Mouse (Mus musculus) right cerebral cortex, postnatal 36 days (tissue): ENCODE results near the gene Msmb.
"Not testable (repeated sequence)": the region's sequence is repeated elsewhere in the genome, so short reads cannot be mapped to it uniquely, and the experiment has no call there.

Experiments
- DNase-seq, 2 experiments: peaks; one replicate each; pipeline ENCODE4 v3.0.0; 2022; ENCODE audit warnings: low spot score in 2 of 2, mixed read lengths in 1 of 2

The Msmb gene

GRCm38 (mm10) chr14:32141723-32142122 lies at the start of gene Msmb:
TSS of gene Msmb (plus strand) at chr14:32142023.
- no peak for DNase-seq

DNA sequence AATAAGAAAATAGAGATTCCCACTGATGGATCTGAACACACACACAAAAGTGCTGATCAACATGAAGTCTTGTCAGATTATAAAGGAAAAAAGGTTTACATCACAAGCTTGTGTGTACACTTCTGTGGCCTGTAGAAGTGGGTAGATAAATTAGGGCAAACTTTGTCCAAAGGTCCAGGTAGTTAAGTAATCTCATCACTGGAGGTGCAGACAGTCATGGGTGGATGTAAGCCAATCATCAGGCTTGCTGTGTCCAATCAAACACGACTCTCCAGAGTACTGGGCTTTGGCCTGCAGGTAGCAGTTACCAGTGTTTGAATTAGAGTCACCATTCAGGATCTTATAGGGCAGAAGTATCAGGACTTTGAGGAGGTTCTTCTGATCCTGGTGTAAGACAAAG lies 48.8 kb upstream of the Msmb start:
- no peak for DNase-seq

GRCm38 (mm10) chr14:32093500-32094117 lies 48.2 kb upstream of the Msmb start:
- DNase-seq = no peak

DNA sequence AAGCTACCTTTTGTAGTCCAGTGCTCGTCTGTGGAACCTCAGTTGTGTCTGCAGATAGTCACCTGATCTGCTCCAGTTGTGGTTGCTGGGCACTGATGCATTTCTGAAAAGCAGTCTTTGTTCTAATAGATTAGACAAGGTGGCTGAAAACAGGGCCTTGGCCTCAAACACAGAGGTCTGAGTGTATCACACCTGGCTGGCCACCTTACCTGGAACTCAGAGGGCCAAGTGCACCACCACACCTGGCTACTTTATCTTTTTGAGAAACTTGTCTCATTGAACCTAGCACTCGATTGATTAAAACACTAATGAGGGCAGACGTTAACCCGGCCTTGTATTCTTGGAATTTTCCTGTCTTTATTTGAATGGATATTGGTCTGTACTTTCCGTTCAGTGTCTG lies 46.2 kb upstream of the Msmb start:
- DNase-seq = no peak

GRCm38 (mm10) chr14:32096740-32097139 lies 45.1 kb upstream of the Msmb start:
- DNase-seq = no peak

DNA sequence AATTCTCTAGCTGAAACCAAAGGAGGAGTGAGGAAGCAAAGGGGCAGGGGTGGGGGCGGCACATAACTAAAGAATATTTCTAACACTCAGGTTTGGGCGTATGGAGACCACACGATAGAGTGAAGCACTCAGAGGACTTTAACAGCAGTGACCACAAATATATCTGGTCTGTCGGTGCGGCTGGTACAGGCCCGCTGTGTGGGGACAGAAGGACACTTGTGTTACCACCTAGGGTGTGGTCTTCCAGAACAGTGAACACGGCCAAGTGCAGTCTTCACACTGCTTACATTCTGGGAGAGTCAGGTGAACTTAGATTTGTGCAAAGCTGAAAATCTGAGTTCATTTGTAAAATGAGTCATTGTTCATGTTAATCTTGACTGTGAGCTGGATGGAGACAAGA lies 44.1 kb upstream of the Msmb start:
- no peak for DNase-seq

DNA sequence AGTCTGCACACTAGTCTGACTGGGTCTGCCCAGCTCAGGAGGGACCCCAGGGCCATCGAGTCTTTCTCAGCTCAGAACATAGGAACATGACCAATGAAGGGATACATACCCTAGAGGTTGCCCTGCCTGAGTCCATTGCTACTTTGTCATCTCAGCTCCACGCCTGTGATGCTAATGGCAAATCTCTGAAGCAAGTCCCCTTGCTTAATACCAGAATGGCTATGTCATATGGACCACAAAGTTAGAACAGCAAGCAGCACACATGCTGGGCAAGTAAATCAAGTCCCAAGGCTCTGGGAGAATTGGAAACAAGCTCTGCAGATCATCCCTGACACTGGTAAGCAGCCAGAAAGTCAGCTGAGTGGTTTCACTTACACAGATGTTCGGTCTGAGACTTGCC lies 42.9 kb upstream of the Msmb start:
- no peak for DNase-seq

DNA sequence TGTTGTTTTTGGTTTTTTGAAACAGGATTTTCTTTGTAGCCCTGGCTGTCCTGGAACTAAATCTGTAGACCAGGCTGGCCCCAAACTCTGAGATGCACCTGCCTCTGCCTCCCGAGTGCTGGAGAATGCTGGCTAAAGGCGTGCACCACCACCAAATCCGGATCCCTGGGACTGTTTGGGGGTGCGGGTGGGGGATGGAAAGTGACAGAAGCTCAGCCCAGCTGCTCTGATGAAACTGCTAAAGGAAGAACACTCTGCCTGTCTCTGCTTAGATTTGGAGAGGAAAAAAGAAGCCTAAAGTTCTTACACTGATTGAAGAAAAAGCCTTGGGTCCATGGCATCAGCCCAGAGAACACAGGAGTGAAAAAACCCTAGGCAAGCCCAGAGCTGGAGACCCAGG lies 38.3 kb upstream of the Msmb start:
- no peak for DNase-seq

DNA sequence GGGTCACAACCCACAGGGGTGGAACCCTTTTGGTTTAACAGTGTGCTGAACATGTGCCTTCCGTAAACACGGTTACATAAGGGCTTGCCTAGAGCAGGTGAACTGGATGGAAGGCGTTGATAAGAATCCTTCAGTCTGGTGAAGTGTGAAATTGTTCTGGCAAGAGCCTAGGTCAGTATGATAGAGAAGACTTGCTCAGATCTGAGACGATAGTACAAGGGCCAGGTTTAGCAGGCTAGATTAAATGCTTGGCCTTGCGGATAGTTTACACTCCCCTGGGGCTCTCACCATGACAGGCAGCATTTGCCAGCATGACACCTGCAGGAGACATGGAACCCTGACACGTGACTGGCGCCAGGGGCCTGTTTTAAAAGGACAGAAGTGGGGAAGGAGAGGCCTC lies 36.2 kb upstream of the Msmb start:
- no peak for DNase-seq

DNA sequence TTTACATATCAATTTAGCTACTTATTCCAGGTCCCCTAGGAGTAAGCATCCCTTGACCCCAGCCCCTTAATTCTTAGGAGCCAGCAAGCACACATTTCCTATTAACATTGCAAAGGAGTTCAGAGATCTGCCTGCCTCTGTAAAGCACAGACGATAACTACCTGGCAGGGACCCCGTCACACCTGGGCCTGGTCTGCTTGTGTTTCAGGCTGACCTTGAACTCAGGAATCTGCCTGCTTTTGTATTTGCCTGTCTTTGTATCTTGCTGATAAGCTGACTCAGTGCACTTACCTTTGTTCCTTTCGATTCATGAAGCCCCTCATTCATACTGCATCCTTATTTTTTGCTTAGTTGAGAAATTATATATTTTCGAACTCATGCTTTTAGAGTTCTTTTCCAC lies 34.9 kb upstream of the Msmb start:
- DNase-seq = no peak

DNA sequence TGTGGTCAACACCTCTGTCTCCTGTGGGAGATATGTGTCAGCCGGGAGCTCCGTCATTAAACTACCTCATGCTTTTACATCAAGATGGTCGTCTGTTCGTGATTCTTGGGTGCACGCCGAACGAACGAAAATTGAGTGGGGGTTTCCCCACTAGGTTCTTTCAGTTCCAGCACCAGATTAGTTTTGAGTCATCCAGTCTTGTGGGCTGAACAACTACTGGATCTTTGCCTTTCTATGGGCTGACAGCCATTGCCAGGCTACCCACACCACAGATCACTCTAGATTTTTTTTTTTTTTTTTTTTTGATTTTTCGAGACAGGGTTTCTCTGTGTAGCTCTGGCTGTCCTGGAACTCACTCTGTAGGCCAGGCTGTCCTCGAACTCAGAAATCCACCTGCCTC lies 29.7 kb upstream of the Msmb start:
- not testable (repeated sequence) for DNase-seq

GRCm38 (mm10) chr14:32120940-32121919 lies 20.6 kb upstream of the Msmb start:
- DNase-seq = no peak

- no peak for DNase-seq
Observed at GRCm38 (mm10) chr14:32121920-32122315, 19.9 kb upstream of the Msmb start.

- DNase-seq = no peak
Observed at GRCm38 (mm10) chr14:32124261-32124660, 17.6 kb upstream of the Msmb start.

- DNase-seq = not testable (repeated sequence)
Observed at GRCm38 (mm10) chr14:32125256-32125655, 16.6 kb upstream of the Msmb start.

GRCm38 (mm10) chr14:32128409-32128808 lies 13.4 kb upstream of the Msmb start:
- no peak for DNase-seq

DNA sequence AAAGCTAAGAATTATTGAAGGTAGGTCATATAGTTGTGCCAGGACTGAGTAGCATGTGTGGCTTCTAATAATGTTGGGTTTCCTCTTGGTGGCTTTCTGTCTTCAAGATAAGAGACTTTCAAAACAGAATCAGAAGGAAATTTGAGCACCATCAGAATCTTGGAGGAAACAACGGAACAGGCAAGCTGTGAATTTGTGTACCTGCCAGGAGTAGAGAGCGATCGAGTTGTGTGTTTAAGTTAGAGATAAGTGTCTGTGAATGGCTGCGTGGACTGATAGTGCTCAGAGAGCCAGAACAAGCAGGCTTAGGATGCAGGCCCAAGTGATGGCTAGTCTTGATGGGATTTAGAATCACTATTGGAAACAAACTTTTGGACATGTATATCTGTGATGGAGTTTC lies 10.0 kb upstream of the Msmb start:
- DNase-seq = no peak

- no peak for DNase-seq
Observed at GRCm38 (mm10) chr14:32134293-32134692, 7.5 kb upstream of the Msmb start.

GRCm38 (mm10) chr14:32136467-32136866 lies 5.4 kb upstream of the Msmb start:
- not testable (repeated sequence) for DNase-seq

GRCm38 (mm10) chr14:32140359-32140965 lies 1.4 kb upstream of the Msmb start:
- no peak for DNase-seq

DNA sequence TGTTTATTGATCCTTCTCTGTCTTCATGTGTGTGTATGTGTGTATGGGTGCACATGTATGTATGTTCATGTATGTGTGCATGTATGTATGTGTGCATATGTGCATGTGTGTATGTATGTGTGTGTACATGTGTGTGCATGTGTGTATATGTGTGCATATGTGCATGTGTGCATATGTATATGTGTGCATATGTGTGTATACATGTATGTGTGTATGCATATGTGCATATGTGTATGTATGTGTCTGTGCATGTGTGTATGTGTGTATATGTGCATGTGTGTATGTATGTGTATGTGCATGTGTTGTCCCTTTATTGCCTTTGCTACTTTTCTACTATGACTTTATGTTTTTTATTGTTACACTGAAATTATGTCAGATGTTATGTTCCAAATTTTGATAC lies 2.9 kb downstream of the Msmb start:
- DNase-seq = no peak

DNA sequence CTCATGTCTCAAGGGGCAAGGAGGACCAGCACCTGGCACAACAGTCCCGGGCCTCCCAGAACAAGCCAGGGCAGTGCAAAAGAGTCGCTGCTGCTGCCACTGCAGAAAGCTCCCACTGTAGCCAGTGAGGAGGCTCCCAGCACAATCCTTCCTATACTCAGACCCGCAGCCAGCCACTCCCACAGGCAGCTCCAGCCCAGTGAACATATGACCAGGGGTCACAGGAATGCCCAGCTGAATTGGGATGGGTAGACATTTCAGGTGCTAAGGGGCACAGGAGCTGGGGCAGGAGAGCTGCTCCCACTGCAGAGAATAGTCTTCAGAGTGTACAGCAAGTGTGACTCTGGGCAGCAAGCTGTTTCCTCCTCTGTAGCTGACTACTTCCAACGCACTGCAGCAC lies 3.6 kb downstream of the Msmb start:
- no peak for DNase-seq
